Mouse (Mus musculus): ENCODE data around the gene Cldn10.

Gene Cldn10

DNA sequence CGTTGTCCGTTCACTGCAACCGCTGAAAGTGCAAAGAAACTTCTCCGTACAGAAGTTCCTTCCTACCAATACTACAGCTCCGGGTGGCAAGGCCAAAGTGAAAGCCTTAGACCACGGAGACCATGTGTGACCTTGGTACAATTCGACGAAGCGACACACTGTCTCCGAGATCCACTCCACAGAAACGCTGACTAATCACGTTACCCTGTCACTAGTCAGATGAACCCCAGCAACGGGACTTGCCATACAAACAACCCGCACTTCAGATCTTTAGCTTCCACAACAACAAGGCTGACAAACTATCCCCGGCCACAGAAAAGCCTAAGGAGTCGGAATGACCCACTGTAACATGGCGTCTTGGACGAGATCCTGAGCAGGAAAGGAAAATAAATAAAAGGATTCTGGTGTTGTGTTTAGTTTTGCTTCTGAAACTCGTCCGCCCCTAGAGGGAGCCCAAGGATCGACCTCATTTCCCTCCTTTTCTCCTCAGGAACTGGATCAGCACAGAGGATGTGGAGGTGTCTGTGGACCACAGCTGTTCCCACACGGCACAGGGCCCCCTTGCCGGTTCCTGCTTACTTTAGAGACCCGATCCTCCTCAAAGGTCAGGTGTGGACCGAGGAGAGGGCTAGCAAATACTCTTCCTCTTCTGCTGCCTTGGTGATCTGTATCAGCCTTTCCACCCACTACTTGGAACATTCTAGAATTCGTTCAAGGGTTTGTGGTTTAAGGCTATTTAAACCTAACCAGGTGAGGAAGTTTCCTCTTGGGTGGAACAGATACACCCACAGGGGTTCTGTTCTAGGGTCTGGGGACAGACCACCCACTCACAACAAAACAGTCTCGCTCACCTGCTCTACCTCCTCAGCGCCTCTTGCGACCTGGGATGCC, 122.9 kb downstream of the Cldn10 start:
- DNase-seq (ENCODE audit: low spot score in 2 of 2): peak; percentile 30 to 55

DNA sequence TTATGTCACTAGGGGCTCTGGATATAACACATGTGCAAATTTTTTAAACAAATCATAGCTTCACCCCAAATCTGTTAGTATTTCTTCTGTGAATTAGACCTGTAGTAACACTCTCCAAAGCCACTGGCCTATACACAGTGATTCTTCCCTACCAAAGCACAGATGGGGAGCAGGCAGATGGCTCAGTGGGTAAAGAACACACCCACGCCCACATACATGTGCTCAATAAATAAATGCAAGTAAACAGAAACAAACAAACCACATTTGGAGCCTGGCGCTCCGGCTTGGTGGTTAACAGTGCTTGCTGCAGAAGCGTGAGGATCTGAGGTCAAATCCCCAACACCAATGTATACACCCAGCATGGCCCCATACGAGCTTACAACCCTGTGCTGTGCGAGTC, 123.8 kb downstream of the Cldn10 start:
- DNase-seq (ENCODE audit: low spot score in 2 of 2): no peak

DNA sequence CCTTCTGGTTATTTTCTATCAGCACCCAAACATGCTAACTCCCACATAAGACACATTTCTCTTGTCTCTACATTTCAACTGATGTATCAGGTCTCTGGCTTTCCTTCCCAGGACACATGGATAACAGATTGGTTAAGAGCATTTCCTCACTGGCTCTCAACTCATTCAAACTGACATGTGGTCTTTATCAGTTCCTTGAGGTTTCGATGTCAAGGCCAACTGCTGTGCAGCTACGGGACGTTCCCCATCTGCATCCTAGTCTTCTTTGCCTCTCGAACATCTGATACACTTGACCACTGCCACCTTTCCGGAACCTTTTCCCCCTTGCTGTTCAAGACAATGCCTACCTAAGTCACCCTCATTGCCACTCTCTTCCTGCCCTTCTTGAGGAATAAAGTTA, 125.9 kb downstream of the Cldn10 start:
- no peak for DNase-seq (ENCODE audit: low spot score in 2 of 2)

DNA sequence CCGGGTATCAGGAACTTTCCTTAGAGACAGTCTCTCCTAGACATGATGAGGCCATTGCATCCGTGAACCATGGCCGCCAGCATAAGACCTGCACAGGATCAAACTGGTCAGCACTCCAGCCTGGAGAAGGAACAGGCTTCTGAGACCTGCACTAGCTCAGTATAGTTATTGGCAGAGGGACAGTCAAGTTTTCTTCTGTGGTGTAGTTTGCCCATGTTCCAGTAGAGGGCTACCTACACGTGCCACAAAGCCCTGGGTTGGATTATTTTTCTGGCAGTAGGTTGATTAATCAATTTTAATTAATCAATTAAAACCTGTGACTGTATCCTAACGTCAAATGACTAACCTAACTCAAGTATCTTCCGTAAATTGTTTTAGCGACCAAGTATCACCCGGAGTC, 131.3 kb downstream of the Cldn10 start:
- peak in 1 of 2 experiments; percentile 41 for DNase-seq (ENCODE audit: low spot score in 2 of 2)

DNA sequence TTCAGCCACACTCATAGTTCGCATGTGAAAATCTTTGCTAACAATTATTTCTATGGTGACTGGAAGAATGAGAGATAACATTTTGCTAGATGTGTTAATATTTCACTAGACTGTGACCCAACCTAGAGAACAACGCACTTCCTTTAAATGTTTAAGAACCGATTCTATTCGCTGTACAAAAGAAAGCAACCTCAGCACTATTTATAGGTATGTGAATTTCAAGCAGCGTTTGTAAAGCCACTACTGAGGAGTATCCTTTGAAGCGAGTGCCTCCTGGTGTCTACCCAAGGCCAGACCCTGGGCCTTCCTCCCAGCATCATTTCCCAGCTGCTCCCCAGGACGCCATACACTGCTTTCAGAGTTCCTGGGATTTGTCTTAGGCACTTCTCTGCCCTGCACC, 132.9 kb downstream of the Cldn10 start:
- DNase-seq (ENCODE audit: low spot score in 2 of 2): no peak

DNA sequence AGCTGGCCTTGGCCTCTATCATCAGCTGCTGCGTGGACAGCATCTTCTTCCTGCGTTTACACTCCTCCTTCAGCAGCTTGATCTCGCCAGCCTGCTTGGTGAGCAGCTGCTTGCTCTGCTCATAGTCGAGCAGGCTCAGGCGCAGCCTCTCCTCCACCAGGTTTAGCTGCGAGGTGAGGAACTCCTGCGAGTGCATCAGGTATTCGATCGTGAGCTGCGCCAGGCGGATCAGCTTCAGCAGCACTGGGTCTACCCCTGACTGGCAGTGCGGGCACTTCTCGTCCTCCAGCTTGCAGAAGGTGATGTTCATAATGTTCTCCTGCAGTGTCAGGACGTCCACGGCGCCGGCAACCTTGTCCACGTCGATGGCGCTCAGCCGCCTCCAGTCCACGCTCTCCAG, 134.5 kb downstream of the Cldn10 start:
- DNase-seq (ENCODE audit: low spot score in 2 of 2): no peak

DNA sequence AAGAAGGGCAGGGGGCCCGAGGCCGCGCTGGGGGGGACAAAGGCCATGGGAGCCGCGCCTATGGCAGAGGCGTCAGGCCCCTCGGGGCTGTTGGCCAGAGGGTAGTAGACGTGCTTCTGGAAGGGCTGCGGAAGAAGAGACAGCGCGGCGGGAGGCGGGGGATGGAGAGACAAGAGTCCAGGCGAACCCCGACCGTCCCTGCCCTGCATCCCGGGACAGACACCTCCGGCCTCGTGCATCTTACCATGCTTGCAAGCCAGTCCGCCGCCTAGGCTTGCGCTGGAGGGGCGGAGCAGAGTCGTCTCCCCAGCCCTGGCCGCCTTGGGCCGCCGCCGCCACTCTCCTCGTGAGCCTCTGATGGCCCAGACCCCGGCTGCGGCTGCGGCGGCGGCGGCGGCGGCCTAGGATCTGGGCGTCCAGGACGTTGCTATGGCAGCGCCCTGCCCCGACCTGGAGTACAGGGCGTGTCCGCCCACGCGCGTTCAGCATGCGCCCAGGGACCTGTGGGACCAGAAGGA, 135.0 kb downstream of the Cldn10 start:
- no peak for DNase-seq (ENCODE audit: low spot score in 2 of 2)

Measured in thymus, postnatal 10 days (tissue).